Mouse (Mus musculus): ENCODE measurements around the gene Frmd4a.

GRCm38 (mm10) chr2:3988876-3989275 is 28.6 kb upstream of the Frmd4a start:
- TF ChIP-seq CTCF (conservative IDR thresholded peaks at IDR 0.05; ENCODE audit: low read length) (no peak), NANOG (IDR thresholded peaks at IDR 0.05; ENCODE audit: borderline replicate concordance, low read length) (no peak), POU5F1 (IDR thresholded peaks at IDR 0.05; ENCODE audit: borderline replicate concordance, low read length) (no peak)
